Mouse (Mus musculus) brain, embryonic 14.5 days (tissue): ENCODE data around the gene Car12.

Experiments
- CTCF ChIP-seq: fragments of 200-500 bp; IDR thresholded peaks from 2 replicates; pipeline ENCODE4 v1.5.1; 2012; ENCODE audit warnings: inconsistent platforms, mild to moderate bottlenecking, moderate library complexity, borderline replicate concordance; ENCODE audit not compliant: insufficient read depth, insufficient read length; ENCODE audit errors: extremely low read depth
- POLR2A ChIP-seq: fragments of 200-500 bp; IDR thresholded peaks from 2 replicates; pipeline ENCODE4 v1.6.1; 2012; ENCODE audit warnings: mild to moderate bottlenecking, inconsistent platforms, borderline replicate concordance; ENCODE audit not compliant: poor library complexity, insufficient read depth, insufficient read length, severe bottlenecking; ENCODE audit errors: extremely low read depth

DNA sequence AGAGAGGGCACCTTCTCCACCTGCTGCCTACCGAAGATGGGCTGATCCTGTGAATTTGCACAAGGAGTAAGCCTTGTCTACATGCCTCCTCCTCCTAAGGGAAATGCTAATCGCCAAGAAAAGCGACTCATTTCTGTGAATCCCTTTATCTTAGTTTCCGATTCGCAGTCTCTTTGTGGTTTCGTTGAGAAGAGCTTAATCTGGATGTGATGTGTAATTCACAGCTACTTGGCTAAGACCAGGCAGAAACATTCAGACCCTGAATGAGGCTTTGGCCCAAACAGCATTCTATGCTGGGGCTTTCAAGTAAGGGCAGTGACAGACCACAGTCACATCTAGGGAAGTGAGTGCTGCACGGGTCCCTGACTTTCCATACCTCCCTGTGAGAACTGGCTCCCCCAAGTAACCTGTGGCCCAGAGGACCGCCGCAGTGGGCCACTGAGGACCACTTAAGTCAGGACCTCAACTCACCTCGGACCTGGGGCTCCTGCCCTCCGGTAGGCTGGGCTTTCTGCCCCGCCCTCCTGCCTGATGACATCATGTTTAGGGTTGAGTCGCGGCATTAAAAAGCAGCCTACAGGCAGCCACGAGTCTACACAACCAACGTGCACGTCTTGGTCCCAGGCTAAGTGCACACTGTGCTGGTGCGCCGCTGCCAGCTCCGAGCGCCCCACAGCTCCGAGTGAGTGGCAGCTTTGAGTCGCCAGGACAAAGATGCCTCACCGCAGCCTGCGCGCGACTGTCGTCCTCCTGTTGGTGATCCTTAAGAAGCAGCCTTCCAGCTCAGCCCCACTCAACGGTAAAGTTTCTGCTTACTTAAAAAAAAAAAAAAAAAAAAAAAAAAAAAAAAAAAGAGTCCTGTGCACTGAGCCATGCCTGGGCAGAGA lies at the start of gene Car12:
- no peak for TF ChIP-seq POLR2A
- TF ChIP-seq CTCF, result peak; percentile 4; the same call in 1 of the 2 replicates
